ENCODE assay signal across 18 mouse cellular contexts in genomic region chr17:9861346-9861745, GRCm38 (mm10).
DNase-seq lines count a peak whose midpoint lies in the region; ATAC-seq and TF ChIP-seq lines count a peak whose summit lies in the region.
"Had no signal": no experiment of that assay in that cellular context is flagged by ENCODE, and none has a peak within 500 bp of the region (broad histone marks: within the 10 kb centered on the region; RNA-seq: fewer than 3 reads in every experiment).

No protein-coding gene starts in this region.

- H3K36me3 ChIP-seq in hindbrain, embryonic 12.5 days = no peaks in the 10 kb centered on the region
- 0 out of 2 replicates have a peak, but pooled peaks cover 3% of the 10 kb centered on the region for H3K36me3 ChIP-seq in hindbrain, embryonic 10.5 days
- H3K36me3 ChIP-seq in forebrain, embryonic 16.5 days (ENCODE audit: control insufficient read depth, insufficient read depth) = no peaks in the 10 kb centered on the region
- no peaks in the 10 kb centered on the region for H3K36me3 ChIP-seq in midbrain, embryonic 16.5 days (ENCODE audit: control insufficient read depth, insufficient read depth, low read length)
- H3K36me3 ChIP-seq: limb, embryonic 12.5 days; liver, embryonic 13.5 days had no signal

- TF ChIP-seq POLR2A in cerebellum, adult 2 months (IDR thresholded peaks at IDR 0.05; ENCODE audit: borderline replicate concordance, insufficient read depth, low read length) = no peak

- no peak overlapping the region for H3K4me3 ChIP-seq in hindbrain, embryonic 12.5 days
- H3K4me3 ChIP-seq in hindbrain, embryonic 10.5 days = no peak overlapping the region
- no peak overlapping the region for H3K4me3 ChIP-seq in forebrain, embryonic 16.5 days (replicated peaks; ENCODE audit: low read length)
- H3K4me3 ChIP-seq in layer of hippocampus, adult 2 months = no peak overlapping the region
- H3K4me3 ChIP-seq in midbrain, embryonic 16.5 days (ENCODE audit: low read depth, low read length) = no peak overlapping the region
- H3K4me3 ChIP-seq in cerebellum, adult 2 months (replicated peaks; ENCODE audit: insufficient read depth, low read depth, low read length) = no peak overlapping the region
- H3K4me3 ChIP-seq: limb, embryonic 12.5 days; liver, embryonic 13.5 days had no signal

- no peak for ATAC-seq in hindbrain, embryonic 12.5 days (ENCODE audit: low FRiP score)
- ATAC-seq in forebrain, embryonic 16.5 days = peak; percentile 54; the same call in 1 of the 2 replicates
- ATAC-seq in midbrain, embryonic 16.5 days = no peak
- ATAC-seq: intestine, embryonic 16.5 days; lung, postnatal 0 days; Patski had no signal

- peaks cover 10% of the 10 kb centered on the region for H3K4me1 ChIP-seq in hindbrain, embryonic 12.5 days
- 0 out of 2 replicates have a peak, but pooled peaks cover 7% of the 10 kb centered on the region for H3K4me1 ChIP-seq in hindbrain, embryonic 10.5 days (replicated peaks)
- H3K4me1 ChIP-seq in forebrain, embryonic 16.5 days (replicated peaks; ENCODE audit: control insufficient read depth, insufficient read depth, low read length) = peaks cover 10% of the 10 kb centered on the region
- H3K4me1 ChIP-seq in midbrain, embryonic 16.5 days (ENCODE audit: control insufficient read depth, insufficient read depth, low read length) = peaks cover 10% of the 10 kb centered on the region
- H3K4me1 ChIP-seq in cerebellum, adult 2 months (ENCODE audit: control insufficient read depth, insufficient read depth, low read length) = no peaks in the 10 kb centered on the region
- H3K4me1 ChIP-seq: limb, embryonic 12.5 days; liver, embryonic 13.5 days had no signal

- WGBS in hindbrain, embryonic 12.5 days = 81% methylated on average over 6 of the region's 6 CpGs
- 87% methylated on average over 6 of the region's 6 CpGs for WGBS in hindbrain, embryonic 10.5 days
- WGBS in forebrain, embryonic 16.5 days = 62% methylated on average over 6 of the region's 6 CpGs
- 54% methylated on average over 6 of the region's 6 CpGs for WGBS in midbrain, embryonic 16.5 days
- 76% methylated on average over 6 of the region's 6 CpGs for WGBS in cerebellum, adult 2 months

- no peak overlapping the region for H3K9ac ChIP-seq in hindbrain, embryonic 12.5 days
- no peak overlapping the region for H3K9ac ChIP-seq in forebrain, embryonic 16.5 days (replicated peaks; ENCODE audit: low read depth, low read length)
- no peak overlapping the region for H3K9ac ChIP-seq in midbrain, embryonic 16.5 days (ENCODE audit: low read depth, low read length)
- H3K9ac ChIP-seq: limb, embryonic 12.5 days; liver, embryonic 13.5 days had no signal

- H3K27ac ChIP-seq in hindbrain, embryonic 12.5 days = peak overlapping the region; percentile 57; the same call in 1 of the 2 replicates
- H3K27ac ChIP-seq in hindbrain, embryonic 10.5 days = no peak overlapping the region; the same call in 1 of the 2 replicates
- H3K27ac ChIP-seq in forebrain, embryonic 16.5 days (ENCODE audit: low read length) = peak overlapping the region; percentile 52
- peak overlapping the region; percentile 83 for H3K27ac ChIP-seq in layer of hippocampus, adult 2 months
- peak overlapping the region; percentile 56 for H3K27ac ChIP-seq in midbrain, embryonic 16.5 days (ENCODE audit: low read length)
- no peak overlapping the region for H3K27ac ChIP-seq in cerebellum, adult 2 months (ENCODE audit: insufficient read depth, low read length)
- H3K27ac ChIP-seq: limb, embryonic 12.5 days; liver, embryonic 13.5 days had no signal

- no peak for TF ChIP-seq CTCF in layer of hippocampus, adult 2 months (conservative IDR thresholded peaks at IDR 0.05)
- no peak for TF ChIP-seq CTCF in cerebellum, adult 2 months (IDR thresholded peaks at IDR 0.05; ENCODE audit: borderline replicate concordance, insufficient read depth, low read depth, low read length)

- no peaks in the 10 kb centered on the region for H3K27me3 ChIP-seq in hindbrain, embryonic 12.5 days
- H3K27me3 ChIP-seq in hindbrain, embryonic 10.5 days (ENCODE audit: insufficient read depth, poor library complexity, severe bottlenecking) = no peaks in the 10 kb centered on the region
- no peaks in the 10 kb centered on the region for H3K27me3 ChIP-seq in forebrain, embryonic 16.5 days (replicated peaks; ENCODE audit: control insufficient read depth, insufficient read depth, low read length)
- no peaks in the 10 kb centered on the region for H3K27me3 ChIP-seq in midbrain, embryonic 16.5 days (ENCODE audit: control insufficient read depth, insufficient read depth, low read depth, low read length)
- no peaks in the 10 kb centered on the region for H3K27me3 ChIP-seq in cerebellum, adult 2 months (ENCODE audit: control insufficient read depth, insufficient read depth, low read length)
- H3K27me3 ChIP-seq: limb, embryonic 12.5 days; liver, embryonic 13.5 days had no signal

- peaks cover 12% of the 10 kb centered on the region for H3K9me3 ChIP-seq in hindbrain, embryonic 12.5 days (replicated peaks)
- H3K9me3 ChIP-seq in hindbrain, embryonic 10.5 days = peaks cover 13% of the 10 kb centered on the region
- 0 out of 2 replicates have a peak, but pooled peaks cover 3% of the 10 kb centered on the region for H3K9me3 ChIP-seq in forebrain, embryonic 16.5 days (ENCODE audit: control insufficient read depth, low read length)
- H3K9me3 ChIP-seq in midbrain, embryonic 16.5 days (replicated peaks; ENCODE audit: control insufficient read depth, low read length, poor library complexity, severe bottlenecking) = peaks cover 3% of the 10 kb centered on the region
- H3K9me3 ChIP-seq: liver, embryonic 13.5 days had no signal

- H3K4me2 ChIP-seq in hindbrain, embryonic 12.5 days (replicated peaks) = no peak overlapping the region
- H3K4me2 ChIP-seq in forebrain, embryonic 16.5 days (ENCODE audit: low read length) = no peak overlapping the region
- no peak overlapping the region for H3K4me2 ChIP-seq in midbrain, embryonic 16.5 days (ENCODE audit: low read length)
- H3K4me2 ChIP-seq: heart, embryonic 11.5 days; limb, embryonic 12.5 days; liver, embryonic 13.5 days had no signal

- no peak for DNase-seq in hindbrain, embryonic 10.5 days (ENCODE audit: low spot score)
- DNase-seq in layer of hippocampus, adult 2 months (ENCODE audit: low spot score in 2 of 2) = peak; percentile 50 to 61
- DNase-seq in adrenal gland, adult 8-10 months = no peak
- no peak for DNase-seq in cerebellum, adult 2 months
- no peak for DNase-seq in testis, postnatal 10 days (ENCODE audit: low spot score)
- DNase-seq: cerebellum, postnatal 36 days; gastrocnemius, postnatal 36 days; heart, postnatal 14 days; liver, embryonic 13.5 days; thymus, postnatal 36 days had no signal

Comparison
In these comparisons a context has a peak if more than half of its experiments do, and no peak if none do; other contexts are left out.
1. H3K27ac ChIP-seq: peak in hindbrain, embryonic 12.5 days (single experiment), forebrain, embryonic 16.5 days (single experiment), layer of hippocampus, adult 2 months (single experiment) and midbrain, embryonic 16.5 days (single experiment); none in hindbrain, embryonic 10.5 days (single experiment) and cerebellum, adult 2 months (single experiment).
2. DNase-seq: peak in layer of hippocampus, adult 2 months (2 of 2); none in hindbrain, embryonic 10.5 days (single experiment), adrenal gland, adult 8-10 months (single experiment), cerebellum, adult 2 months (0 of 2) and testis, postnatal 10 days (single experiment).